Mouse (Mus musculus) large intestine, adult 2 months (tissue): ENCODE results near the gene Samd8. TPM values are rescaled to one million over a fixed set of nuclear protein-coding genes. Genes with fewer than 3 reads are reported as not detected.

ENCODE experiments used
- DNase-seq: peaks from one replicate; pipeline ENCODE4 v3.0.0-alpha.2; 2012; ENCODE audit warnings: low read depth, low spot score
- WGBS: fragments of 180-500 bp; shearing (Covaris S2); methylation state at CpG from one replicate; pipeline ENCODE4 v1.1.7; 2018; 5-methylcytosine and 5-hydroxymethylcytosine counted together
- polyA plus RNA-seq: library from polyadenylated mRNA; depleted of rRNA; stranded (reverse); fragments of >200 nt; gene quantifications from 2 replicates; pipeline ENCODE4 v1.2.3, GENCODE M21; 2012; rRNA removed

The Samd8 gene
- 7.0 and 27.8 TPM in 2 replicates for polyA plus RNA-seq

DNA sequence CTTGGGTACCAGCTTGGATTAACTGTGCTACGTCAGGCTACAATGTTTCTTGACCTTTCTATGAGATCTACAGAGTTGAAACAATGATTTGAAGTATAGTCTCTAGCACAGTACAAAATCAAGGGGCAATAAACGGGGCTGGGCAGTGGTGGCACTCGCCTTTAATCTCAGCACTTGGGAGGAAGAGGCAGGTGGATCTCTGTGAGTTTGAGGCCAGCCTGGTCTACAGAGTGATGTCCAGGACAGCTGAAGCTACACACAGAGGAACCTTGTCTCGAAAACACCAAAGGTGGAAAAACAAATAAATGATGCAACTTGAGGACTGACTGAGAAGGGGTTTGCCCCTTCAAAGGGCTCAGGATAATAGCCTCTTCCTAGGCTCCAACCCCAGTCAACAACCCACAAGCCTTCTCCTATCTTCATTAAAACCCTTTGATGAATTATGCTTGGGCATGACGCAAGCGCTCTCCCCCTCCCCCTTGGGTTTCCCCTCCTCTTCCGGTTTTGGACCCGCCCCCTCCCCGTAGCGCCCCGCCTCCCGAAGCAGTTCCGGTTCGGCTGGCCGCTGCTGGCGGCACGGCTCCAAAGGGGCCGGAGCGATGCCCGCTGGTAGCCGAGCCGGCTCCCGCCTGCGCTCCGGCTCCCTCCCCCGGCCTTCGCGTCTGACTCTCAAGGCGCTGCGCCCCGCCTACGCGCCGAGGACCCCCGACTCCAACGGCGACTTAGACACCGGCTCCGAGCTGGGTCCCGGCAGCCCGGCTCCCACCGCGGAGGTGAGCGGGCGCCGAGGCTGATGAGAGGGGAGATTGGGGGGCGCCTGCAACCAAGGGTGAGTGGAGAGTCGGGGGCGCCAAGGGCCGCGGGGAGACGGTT, at the start of gene Samd8:
Gene Samd8, plus strand, starts transcription at position 524 of the 873 bp plus-strand sequence.
- DNase-seq = peak; percentile 46
- WGBS = 5% methylated on average over 52 of the region's 52 CpGs

DNA sequence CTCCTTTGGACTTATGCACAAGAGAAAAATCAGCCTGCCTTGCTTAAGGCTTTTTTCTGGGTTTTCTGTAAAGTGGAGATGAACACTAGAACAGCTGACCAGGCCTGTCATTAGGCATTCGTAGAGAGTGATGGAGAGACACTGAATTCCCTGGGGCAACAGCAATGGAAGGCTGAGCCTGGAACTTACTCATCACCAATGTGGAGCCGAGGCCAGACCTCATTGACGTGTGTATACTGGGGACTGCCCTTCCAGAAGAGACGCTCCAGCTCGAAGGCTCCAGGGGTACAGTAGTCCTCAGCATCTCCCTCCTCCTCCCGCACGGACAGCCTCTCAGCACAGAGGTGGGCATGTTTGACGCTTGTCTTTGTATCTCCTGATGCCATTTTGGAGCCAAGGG, 47.6 kb upstream of the Samd8 start:
- DNase-seq = no peak
- WGBS = 89% methylated on average over 8 of the region's 8 CpGs

DNA sequence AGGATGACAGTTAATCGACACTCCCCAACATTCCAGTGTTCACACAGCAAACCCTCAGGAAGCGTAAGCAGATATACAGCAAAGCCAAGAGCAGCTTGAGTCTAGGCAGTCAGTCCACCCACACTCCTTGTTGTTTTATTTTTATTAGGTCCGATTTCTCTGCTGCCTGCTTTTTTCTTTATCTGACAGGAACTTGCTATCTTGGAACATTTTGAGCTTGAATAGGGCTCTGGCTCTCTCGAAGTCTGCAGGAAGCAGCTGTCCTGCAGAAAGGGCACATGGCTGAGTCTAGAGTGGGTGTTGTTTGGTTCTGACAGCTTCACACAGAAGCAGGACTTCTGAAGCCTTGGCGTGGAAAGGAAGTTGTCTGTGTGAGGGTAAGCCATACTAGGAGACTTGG, 47.1 kb upstream of the Samd8 start:
- 67% methylated on average over 5 of the region's 5 CpGs for WGBS
- no peak for DNase-seq

DNA sequence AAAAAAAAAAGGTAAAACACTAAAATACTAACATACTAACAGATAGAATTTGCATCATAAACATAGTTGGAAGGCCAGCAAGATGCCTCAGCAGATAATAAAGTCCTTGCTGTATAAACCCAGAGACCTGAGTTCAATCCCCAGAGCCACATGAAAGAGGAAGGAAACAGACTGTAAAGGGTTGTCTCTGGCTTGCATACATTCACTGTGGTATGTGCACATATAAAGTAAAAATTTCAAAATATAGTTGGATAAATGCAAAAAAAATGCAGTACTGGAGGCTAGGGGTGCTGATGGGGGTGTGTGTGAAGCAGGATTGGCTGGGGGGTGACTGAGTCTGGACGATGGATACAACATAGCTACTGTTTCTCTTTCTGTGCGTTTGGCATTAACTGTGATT, 44.9 kb upstream of the Samd8 start:
- 75% methylated on average over 2 of the region's 2 CpGs for WGBS
- no peak for DNase-seq

DNA sequence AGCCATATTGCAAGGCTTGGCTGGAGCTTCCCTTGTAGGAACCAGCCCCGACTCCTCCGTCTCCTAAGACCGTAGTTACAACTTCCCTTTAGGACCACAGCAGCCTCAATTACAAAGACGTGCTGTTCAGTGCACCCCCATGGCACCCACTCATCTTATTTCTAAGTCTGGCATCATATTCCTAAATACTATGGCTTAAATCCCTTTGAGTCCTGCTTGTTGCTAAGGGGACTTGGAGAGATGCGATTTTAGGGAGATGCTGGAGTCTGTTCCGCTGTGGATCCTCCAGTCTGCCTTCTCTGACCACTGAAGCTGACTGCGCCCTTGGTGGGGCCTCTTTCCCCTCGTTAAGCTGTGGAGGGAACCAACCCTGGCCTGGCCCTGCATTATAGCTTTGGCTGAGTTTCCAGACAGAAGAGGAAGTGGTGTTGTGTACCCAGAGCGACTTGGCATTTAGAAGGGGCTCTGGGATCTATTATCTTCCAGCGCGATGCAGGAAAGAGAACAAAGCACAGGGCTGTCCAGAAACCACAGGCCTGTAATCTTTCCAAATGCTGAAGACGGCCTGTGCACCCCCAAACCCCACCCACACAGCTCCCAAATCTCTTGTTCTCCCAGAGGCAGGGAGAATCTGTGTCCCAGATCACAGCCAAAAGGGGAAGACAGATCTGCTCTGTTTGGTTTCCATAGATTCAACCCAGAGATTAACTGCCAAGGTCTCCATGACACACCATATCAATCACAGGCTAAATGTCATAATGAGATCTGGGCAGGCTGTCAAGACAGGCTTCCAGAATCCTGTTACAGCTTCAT, 43.4 kb upstream of the Samd8 start:
- 50% methylated on average over 12 of the region's 12 CpGs for WGBS
- no peak for DNase-seq

DNA sequence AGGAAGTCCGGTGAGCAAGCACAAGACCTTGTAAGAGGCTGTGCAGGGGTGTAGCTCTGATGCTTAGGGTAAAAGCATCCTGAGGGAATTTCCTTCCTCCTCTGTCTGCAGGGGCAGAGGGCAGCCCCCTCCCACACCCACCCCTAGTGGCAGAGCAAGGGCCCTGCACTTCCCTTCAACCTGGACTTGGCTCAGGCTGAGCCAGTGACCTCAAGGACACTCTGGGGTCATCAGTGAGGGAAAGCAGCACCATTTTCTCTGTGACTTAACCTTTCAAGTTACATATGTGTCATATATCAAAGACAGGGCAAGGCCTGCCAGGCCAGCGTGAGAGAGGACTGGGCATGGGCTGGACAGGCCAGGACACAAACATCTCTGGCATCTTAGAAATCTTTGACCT, 40.8 kb upstream of the Samd8 start:
- WGBS = 85% methylated on average over 2 of the region's 2 CpGs
- no peak for DNase-seq

DNA sequence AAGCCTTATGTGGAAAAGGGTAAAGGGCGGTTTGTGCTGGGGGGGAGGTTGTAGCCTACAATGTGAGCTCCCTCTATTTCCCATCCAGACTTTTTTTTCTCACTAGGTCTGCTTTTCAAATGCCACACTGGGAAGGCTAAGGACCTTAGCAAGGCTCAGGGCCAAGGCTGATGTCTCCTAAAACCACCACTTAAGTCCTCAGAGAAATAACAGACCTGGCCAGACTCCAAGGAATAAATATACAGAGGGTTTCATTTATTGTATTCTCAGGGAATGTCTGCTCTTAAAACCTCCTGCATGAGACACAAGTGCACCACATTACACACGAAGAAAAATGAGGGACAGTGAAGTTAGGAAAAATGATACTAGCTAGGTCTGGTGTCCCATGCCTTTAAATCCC, 39.1 kb upstream of the Samd8 start:
- 58% methylated on average over 2 of the region's 2 CpGs for WGBS
- no peak for DNase-seq

DNA sequence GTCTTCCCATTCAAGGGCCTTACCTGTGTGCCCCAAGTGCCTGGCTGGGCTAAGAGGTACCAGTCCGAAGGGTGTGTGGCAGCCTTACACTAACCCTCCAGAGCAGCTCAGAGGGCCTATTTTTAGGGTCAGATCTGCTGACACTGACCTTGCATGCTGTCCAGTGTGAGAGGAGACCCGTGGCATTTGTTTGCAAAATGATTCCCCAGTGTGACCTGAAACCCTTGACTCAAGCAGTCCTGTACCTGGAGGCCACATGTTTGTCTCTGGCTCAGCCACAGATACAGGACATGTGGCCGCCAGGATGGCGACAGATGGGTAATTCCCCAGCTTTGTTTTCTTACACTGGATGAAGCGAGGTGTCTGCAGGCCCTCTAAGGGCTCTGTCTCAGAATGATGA, 35.8 kb upstream of the Samd8 start, which contains the start of gene Dupd1:
Gene Dupd1, minus strand, starts transcription at position 91 of the 400 bp plus-strand sequence.
- DNase-seq = no peak
- WGBS = 71% methylated on average over 5 of the region's 5 CpGs

DNA sequence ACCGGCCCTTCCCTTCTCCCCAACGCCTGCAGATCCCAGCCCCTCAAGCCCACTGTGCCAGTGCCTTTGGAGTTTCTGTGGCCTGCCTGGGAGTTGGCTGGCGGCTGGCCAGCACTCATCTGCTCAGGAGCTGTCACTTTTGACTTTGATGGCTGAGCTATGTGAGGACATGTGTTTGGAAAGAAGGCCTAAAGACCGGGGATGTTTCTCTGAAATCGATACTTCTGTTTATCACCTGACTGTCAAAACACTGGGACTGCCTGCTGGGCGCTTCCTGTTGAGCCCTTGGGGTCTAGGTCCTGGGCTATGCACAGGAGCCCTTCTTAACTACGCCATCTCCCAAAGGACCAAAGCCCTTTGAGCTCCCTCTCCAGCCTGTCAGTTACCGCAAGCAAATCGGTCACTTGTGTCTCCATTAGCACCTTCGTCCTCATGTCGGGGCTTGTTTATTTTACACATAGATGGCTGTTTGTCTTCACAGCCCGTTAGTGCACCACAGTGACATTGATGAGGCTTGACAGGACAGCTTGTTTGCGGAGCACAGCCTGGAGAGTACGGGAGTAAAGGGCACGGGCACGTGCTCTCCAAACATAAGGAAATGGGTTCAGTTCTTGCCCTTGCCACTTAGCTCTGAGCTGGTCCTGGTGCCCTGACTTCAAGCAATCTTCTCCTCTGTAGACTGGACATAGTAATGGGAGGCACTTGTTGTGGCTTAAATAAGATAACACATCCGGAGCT, 30.5 kb upstream of the Samd8 start:
- DNase-seq = no peak
- 41% methylated on average over 17 of the region's 17 CpGs for WGBS

DNA sequence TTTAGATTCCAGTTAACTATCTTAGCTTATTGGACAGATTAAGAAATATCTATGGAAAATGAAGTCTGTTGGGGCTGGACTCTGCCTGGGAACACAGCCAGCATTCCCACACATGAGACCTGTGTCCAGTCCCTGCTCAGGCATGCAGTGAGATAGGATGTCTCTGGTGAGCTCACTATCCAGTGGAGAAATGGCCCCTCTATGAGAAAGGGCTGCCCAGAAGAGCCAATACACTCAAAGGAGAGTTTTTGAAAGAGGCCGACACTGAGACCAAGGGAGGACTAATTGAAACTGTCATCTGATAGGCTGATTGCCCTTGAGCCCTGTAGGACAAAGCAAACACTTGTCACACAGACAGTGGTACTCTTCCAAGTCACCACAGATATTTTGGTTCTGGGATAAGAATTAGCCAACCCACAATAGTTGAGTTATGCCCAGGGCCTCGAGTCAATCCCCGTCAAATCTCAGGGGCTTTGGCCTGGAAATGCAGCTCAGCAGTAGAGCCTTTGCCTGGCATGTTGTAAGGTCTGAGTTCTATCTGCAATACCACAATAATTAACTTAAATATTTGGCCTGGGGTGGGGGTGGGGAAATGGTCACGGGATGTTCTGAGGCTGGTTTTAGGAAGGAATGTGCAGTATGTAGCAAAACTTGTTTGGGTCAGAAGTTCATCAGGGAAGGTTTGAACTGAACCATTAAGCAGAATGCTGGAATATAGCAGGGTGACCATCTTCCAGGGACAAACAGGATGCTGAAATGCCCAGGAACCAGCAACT, 29.7 kb upstream of the Samd8 start:
- WGBS = 77% methylated on average over 4 of the region's 4 CpGs
- DNase-seq = no peak

DNA sequence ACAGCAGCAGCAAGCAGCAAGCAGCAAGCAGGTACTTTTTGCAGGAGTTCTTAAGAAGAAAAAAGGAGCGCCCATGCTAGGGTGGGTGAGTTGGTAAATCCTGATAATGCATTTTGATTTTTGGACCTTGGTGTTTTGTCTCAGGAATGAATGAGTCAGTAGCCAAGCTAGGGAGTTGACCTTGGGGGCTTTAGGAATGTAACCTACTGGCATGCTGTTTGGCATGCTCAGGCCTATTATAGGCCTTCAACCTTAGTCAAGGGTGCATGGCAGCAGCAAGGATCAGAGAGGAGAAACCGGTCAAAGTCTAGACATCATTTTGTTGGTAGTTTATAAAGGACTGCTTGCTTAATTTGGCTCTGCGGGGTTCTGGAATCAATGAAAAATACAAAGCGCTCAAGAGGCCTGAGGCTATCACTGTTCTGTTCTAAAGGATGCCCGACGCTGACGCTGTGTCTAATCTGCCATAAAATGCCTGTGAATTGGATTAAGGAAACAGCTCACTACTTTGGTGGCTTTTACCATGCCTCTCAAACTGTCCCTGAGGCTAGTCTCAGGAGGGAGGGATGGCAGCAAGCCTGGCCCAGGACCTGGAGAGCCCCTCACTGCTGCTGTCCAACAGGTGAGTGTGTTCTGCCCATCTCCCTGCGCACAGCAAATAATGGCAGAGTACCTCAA, 28.2 kb upstream of the Samd8 start:
- WGBS = 92% methylated on average over 8 of the region's 8 CpGs
- no peak for DNase-seq

DNA sequence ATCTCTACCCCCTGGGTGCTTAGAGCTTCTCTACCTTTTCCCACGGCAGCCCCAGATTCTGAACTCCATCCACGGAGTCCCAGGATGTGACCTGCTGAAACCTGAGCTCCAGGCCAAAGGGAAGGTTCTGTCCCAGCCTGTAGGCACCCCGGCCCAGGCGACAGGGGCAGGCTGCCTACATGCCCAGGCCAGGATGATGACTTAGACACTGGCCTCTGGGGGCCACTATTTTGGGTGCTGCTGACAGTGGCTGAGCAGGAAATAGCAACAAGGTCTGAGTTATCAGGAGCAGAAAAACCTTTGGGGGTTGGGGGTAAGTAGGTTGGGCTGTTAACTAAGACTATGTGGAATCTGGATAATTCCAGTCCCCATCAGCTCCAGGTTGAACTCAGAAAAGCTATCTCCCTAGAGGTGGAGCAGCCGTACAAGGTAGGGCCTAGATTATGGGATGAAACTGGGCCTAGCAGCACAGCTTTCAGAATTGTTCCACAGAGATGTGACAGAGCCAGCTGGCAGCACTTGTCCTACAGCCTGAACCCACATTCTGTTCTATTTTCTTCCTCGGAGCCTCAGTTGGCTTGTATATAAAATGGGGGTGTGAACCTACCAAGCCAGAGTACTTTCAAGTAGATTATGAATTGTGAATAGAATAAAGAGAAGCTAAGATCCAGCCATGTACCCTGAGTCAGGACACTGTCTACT, 21.1 kb upstream of the Samd8 start:
- WGBS = 79% methylated on average over 6 of the region's 6 CpGs
- no peak for DNase-seq

DNA sequence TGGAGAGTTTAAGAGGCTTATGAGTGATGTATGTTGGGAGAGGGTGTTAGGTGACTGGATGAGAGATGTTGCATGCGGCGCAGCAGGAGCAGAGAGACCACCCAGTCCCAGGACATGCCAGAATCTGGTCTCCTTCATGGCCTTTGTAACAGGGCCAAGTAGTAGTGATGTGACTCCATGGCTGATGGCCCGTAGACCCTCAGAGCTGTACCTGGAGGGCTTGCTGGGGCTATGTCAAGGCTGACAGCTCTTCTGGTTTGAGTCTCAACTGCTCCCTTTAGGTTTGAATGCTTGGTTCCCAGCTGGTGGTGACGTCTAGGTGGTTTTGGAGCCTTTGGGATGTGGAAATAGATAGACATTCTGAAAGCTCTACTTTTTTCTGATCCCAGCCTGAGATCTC, 20.4 kb upstream of the Samd8 start:
- WGBS = 92% methylated on average over 4 of the region's 4 CpGs

DNA sequence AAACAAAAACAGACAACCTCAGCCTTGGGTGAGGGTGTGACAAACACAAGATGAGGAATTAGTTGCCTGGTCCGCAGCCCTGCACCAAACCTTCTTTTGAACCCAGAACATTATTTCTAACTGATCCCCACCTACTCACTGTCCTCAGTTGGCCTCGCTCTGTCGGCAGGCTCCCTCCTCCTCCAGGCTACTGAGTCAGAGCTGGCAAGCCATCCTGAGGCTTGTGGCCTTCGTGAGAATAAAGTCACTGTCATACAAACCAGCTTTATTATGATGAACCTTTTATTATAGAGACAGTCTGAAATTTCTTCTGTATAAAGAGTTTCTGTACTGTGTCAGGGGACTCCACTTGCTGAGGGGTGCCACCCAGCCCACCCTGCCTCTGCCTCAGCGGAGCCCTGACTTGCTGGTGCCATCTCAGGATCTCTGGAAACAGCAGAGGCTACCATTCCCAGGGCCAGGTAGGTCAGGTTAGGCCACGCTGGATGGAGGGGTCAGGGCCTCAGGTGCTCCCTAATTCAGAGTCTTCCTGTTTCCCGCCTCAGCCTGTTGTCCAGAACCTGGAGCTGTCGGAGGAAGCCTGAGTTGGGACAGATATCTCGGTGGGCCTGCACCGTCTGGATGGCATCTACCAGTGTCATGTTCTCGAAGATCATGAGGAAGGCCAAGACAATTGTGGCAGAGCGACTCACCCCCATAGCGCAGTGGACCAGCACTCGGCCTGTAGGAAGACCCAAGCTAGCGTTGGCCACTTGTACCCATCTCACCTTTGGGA, 17.0 kb upstream of the Samd8 start:
- no peak for DNase-seq
- WGBS = 90% methylated on average over 15 of the region's 15 CpGs

More for the DNA sequence above, 20.4 kb upstream of the Samd8 start:
- DNase-seq = no peak

DNA sequence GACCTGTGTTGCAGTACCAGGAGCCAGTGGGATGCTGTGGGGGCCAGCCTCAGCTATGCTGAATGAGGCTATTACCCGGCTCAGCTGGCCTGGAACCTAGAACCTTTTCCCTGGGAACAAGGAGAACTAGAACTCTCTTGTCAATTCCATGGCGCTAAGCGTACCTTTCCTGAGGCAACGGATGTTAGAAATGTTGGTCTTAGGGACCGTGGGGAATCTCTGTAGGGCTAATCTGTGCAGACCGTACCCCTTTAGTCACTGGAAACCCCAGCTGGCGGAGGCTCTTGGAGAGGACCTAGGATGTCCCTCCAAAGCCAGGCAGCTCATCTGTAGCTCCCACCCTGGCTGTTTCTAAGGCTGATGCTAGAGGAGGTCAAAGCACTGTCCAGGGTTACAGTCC, 10.0 kb upstream of the Samd8 start:
- DNase-seq = no peak

DNA sequence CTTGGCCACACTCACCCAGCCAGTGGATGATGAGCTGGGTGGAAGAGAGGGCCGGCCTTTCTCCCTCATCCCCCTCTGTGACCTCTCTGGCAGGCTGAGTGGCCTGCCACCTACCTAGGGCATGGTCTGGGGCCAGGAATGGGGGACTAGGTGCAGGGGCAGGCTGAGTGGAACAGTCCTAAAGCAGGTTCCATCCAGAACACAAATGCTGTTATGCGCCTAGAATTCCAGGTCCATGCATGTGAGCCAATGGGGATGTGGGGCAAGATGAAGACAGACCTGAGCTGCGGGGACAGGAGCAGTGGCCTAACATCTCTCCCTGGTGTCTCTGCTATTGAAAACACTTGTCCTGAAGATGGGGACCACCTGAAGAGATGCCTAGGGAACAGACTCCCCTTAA, 9.0 kb upstream of the Samd8 start:
- no peak for DNase-seq
- 82% methylated on average over 3 of the region's 3 CpGs for whole genome bisulfite sequencing

More for the DNA sequence above, 10.0 kb upstream of the Samd8 start:
- 93% methylated on average over 7 of the region's 7 CpGs for WGBS

DNA sequence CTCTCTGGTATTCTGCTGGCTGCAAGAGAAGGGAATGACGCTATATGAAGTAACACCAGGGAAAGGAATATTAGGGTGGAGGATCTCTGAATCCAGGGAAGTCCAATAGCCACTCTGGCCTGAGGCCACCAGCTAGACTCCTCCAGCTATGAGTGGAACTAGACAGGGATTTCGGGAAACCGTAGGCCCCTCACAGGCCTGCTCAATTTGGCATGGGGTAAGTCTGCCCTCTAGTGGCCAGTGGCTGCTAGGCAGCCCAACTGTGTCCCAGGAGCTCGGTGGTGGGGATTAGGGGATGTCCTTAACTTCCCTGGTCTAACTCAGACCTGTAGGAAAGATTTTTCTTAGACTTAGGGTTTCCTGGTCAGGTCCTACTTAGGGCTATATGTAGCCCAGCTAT, 8.5 kb upstream of the Samd8 start:
- WGBS = 26% methylated on average over 4 of the region's 4 CpGs
- DNase-seq = peak; percentile 21
